Mouse (Mus musculus): ENCODE results near the gene Gpr183. TPM values are rescaled to one million over a fixed set of nuclear protein-coding genes. Genes with fewer than 3 reads are reported as not detected.

Gene Gpr183
- polyA plus RNA-seq, 1 experiment from 2014 or later = 3.9 TPM

DNA sequence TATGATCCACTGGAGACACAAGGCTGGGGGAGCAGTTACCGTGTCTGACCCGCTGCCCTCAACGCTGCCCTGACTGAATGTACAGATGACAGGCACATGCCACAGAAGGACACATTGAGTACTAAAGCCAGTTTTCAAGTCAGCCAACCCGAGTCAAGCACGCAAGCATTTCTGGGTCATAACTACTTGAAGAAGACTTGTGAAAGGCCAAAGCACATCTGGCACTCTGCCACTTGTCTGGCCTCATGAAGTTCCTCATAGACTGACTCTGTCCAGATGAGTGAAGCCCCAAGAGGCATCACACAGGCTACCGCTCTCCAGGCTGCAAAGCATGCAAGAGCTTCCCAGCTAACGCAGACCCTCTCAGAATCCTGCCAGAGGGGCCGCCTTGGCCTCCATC lies 31.8 kb upstream of the Gpr183 start:
- H3K27me3 ChIP-seq = no peaks in the 10 kb centered on the region
- H3K4me1 ChIP-seq = 0 out of 2 replicates have a peak, but pooled peaks cover 2% of the 10 kb centered on the region
- H3K9ac ChIP-seq = no peak overlapping the region
- H3K4me2 ChIP-seq = no peak overlapping the region
- no peak overlapping the region for H3K27ac ChIP-seq
- 86% methylated on average over 8 of the region's 8 CpGs for WGBS
- H3K36me3 ChIP-seq = peaks cover 12% of the 10 kb centered on the region
- no peaks in the 10 kb centered on the region; the same call in 1 of the 2 replicates for H3K9me3 ChIP-seq
- no peak overlapping the region for H3K4me3 ChIP-seq
- no peak for ATAC-seq (ENCODE audit: insufficient number of reproducible peaks, low FRiP score, low TSS enrichment, low read depth)

DNA sequence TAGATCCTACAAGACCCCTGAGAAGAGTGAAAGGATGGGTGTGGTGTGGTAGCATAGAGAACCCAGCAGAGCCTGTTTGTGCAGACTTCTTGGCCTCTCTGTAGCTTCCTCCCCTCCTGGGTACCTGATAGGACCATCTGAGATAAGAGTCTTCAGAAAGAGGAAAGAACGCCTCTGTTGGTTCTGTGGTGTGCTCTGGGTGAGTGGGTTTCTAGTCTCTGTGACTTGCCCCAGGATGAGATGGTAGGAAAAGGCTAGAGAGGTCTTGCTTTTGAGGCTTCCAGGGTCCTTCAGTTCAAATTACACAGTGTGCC lies 30.5 kb upstream of the Gpr183 start:
- 73% methylated on average over 1 of the region's 1 CpGs for WGBS
- no peak for ATAC-seq (ENCODE audit: insufficient number of reproducible peaks, low FRiP score, low TSS enrichment, low read depth)

DNA sequence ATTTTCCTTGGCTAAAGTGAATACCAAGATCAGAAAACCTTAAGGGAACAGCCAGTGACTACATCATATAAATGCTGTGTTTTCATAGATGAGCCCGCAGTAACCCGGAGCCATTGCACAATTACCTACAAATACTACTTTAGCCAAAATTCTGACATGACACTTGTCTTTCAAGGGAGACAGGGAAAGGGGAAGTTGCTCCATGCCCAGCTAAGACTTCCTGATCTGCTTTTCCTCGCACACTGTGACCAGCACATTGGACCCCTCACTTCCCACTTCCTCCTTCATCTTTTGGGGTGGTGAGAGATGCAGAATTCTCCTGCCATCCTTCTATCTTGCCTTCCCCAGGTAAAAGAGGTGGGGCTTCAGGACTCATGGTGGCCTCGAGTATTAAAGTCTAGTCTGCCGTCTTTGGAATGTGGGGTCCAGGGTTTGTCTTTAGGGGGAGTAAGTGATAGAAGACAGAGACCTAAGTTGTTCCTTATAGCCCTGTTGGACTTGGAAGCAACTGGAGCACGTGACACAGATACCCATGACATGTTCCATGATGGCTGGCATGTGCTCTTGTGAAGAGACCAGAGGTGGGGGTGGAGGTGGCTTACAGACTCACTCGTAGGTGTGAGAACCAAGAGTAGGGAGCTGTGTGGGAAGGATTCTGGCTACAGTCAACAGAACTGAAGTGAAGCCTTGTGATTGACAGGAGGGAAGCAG lies 30.0 kb upstream of the Gpr183 start:
- Histone ChIP-seq H3K27me3 (no peaks in the 10 kb centered on the region), H3K4me3 (no peak overlapping the region), H3K9ac (no peak overlapping the region), H3K4me2 (no peak overlapping the region), H3K36me3 (peaks cover 12% of the 10 kb centered on the region), H3K27ac (no peak overlapping the region), H3K4me1 (0 out of 2 replicates have a peak, but pooled peaks cover 2% of the 10 kb centered on the region), H3K9me3 (no peaks in the 10 kb centered on the region; the same call in 1 of the 2 replicates)
- no peak for ATAC-seq (ENCODE audit: insufficient number of reproducible peaks, low FRiP score, low TSS enrichment, low read depth)
- 85% methylated on average over 7 of the region's 7 CpGs for WGBS

More for the DNA sequence above, 30.5 kb upstream of the Gpr183 start:
- no peak overlapping the region for H3K27ac ChIP-seq
- H3K4me2 ChIP-seq = no peak overlapping the region
- no peaks in the 10 kb centered on the region for H3K27me3 ChIP-seq
- no peak overlapping the region for H3K4me3 ChIP-seq
- H3K9me3 ChIP-seq = no peaks in the 10 kb centered on the region; the same call in 1 of the 2 replicates
- no peak overlapping the region for H3K9ac ChIP-seq
- H3K4me1 ChIP-seq = 0 out of 2 replicates have a peak, but pooled peaks cover 2% of the 10 kb centered on the region
- H3K36me3 ChIP-seq = peaks cover 12% of the 10 kb centered on the region

DNA sequence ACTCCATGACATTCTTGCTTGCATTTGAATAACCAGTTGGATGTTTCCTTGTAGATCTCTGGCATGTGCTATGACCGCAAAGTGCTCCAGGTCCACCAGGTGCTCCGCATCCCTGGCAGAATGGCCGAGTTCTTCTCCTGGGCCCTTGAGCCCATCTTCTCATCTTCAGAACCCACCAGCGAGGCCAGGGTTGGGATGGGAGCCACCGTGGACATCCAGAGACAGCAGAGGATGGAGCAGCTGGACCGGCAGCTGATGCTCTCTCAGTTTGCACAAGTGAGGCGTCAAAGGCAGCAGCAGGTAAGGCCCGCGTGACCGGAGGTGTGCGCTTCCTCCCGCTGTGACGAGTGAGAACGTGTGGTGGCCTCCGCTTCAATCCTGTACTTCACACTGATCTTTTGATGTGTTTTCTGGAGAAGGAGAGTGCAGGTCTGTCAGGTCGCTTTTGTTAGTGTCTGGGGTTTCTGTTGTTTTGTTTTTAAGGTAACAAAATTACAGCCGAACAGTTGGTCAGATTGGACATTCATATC lies 29.2 kb upstream of the Gpr183 start:
- no peaks in the 10 kb centered on the region for H3K27me3 ChIP-seq
- H3K27ac ChIP-seq = no peak overlapping the region
- 91% methylated on average over 17 of the region's 17 CpGs for WGBS
- ATAC-seq (ENCODE audit: insufficient number of reproducible peaks, low FRiP score, low TSS enrichment, low read depth) = no peak
- H3K9me3 ChIP-seq = no peaks in the 10 kb centered on the region; the same call in 1 of the 2 replicates
- no peak overlapping the region for H3K4me3 ChIP-seq
- no peak overlapping the region for H3K9ac ChIP-seq
- 0 out of 2 replicates have a peak, but pooled peaks cover 2% of the 10 kb centered on the region for H3K4me1 ChIP-seq
- H3K36me3 ChIP-seq = peaks cover 12% of the 10 kb centered on the region
- H3K4me2 ChIP-seq = no peak overlapping the region

DNA sequence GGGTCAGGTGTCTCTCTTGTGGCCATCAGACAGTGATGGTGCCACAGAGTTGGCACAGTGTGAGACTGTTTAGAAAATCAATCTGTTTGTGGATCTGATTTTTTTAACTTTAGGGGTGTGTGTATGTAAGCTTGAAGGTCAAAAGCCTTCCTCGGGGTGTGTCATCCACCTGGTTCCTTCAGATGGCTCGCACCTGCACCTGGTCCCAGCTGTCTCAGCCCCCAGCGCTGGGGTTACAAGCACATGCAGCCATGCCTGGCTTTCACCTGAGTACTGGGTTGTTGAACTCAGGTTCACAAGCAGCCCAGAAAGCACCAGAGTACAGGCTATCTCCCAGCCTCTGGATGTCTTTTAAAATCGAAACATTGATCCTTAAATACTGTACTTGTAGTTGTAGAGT lies 28.6 kb upstream of the Gpr183 start:
- Histone ChIP-seq H3K4me2 (no peak overlapping the region), H3K4me1 (0 out of 2 replicates have a peak, but pooled peaks cover 2% of the 10 kb centered on the region), H3K9me3 (no peaks in the 10 kb centered on the region; the same call in 1 of the 2 replicates), H3K36me3 (peaks cover 12% of the 10 kb centered on the region), H3K27me3 (no peaks in the 10 kb centered on the region), H3K27ac (no peak overlapping the region), H3K9ac (no peak overlapping the region), H3K4me3 (no peak overlapping the region)
- no peak for ATAC-seq (ENCODE audit: insufficient number of reproducible peaks, low FRiP score, low TSS enrichment, low read depth)
- WGBS = 90% methylated on average over 4 of the region's 4 CpGs

DNA sequence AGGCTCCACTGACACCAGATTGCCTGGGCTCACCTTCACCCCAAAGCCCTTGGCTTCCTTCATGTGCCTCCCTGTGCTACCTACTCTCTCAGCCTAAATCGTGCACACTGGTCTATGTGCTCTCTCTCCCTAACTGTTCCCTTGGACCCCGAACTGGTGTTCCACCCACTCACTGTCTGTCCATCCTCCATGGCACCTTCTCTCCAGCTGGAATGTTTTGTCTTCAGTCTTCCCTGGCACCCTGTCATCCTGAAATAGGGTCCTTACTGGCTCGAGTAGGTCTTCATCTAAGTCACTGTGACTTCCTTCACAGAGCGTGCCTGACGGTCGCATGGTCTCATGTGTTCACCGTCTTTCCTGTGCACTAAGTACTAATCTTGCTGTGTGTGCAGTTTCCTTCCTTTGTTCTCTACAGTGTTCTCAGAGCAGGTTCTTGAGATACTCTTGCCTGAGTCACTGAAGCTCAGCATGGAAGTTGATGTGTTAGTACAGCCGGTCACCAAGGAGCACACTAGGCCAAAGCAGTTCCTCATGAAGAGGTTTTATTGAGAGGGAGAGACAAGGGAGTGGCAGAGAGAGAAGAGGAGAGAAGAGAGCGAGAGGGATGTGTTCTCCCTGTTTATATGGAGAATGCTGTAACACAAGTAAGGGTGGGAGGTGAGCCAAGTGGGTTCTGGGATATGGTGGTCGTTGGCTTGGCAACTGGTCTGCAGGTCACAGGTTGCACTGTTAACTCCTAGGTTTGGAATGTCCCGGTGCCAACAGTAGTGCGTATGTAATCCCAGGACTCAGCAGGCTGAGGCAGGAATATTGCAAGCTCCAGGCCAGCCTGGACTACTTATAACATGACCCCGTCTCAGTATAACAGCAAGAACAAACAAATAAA lies 27.6 kb upstream of the Gpr183 start:
- Histone ChIP-seq H3K27ac (no peak overlapping the region), H3K9ac (no peak overlapping the region), H3K27me3 (no peaks in the 10 kb centered on the region), H3K9me3 (no peaks in the 10 kb centered on the region; the same call in 1 of the 2 replicates), H3K4me2 (no peak overlapping the region), H3K36me3 (peaks cover 12% of the 10 kb centered on the region), H3K4me1 (0 out of 2 replicates have a peak, but pooled peaks cover 2% of the 10 kb centered on the region), H3K4me3 (no peak overlapping the region)
- no peak for ATAC-seq (ENCODE audit: insufficient number of reproducible peaks, low FRiP score, low TSS enrichment, low read depth)
- WGBS = 85% methylated on average over 13 of the region's 13 CpGs

DNA sequence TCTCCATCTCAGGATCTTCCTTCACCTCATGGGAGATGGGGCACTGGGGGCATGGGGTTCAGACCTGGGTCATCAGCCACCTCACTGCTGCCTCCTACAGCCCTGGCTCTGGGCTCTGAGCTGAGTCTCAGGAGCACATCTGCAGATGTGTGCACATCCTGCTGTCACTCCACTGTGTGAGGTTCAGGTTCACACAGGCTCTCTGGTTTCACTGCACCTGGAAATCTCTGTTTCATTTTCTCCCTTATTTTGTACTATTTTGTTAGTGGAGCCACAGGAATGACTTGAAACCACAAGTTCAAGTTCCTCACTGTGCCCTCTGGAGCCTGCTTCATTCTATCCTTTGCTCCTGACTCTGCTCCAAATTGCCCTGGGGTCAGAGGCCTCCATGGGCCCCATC lies 26.9 kb upstream of the Gpr183 start:
- no peak overlapping the region for H3K27ac ChIP-seq
- no peak overlapping the region for H3K4me2 ChIP-seq
- H3K36me3 ChIP-seq = peaks cover 12% of the 10 kb centered on the region
- H3K9me3 ChIP-seq = no peaks in the 10 kb centered on the region; the same call in 1 of the 2 replicates
- 0 out of 2 replicates have a peak, but pooled peaks cover 2% of the 10 kb centered on the region for H3K4me1 ChIP-seq
- H3K9ac ChIP-seq = no peak overlapping the region
- no peak for ATAC-seq (ENCODE audit: insufficient number of reproducible peaks, low FRiP score, low TSS enrichment, low read depth)
- H3K4me3 ChIP-seq = no peak overlapping the region
- no peaks in the 10 kb centered on the region for H3K27me3 ChIP-seq

DNA sequence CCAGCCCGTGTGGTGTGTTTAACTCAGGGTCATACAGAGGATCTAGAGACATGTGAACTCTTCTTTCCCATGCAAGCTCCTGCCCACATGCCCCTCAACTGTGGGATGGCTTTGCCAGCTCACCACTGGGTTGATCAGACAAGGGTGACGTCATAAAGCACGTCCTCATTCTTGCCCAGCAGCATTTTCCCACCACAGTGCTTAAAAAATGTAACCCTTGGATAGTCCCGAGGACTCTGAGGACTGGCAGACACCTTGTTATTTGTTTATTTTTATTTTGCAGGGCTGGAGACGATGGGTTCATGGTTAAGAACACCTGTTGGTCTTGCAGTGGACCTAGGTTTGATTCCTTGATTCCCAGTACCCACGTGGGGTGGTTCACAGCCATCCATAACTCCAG lies 25.9 kb upstream of the Gpr183 start:
- Histone ChIP-seq H3K9me3 (no peaks in the 10 kb centered on the region; the same call in 1 of the 2 replicates), H3K4me3 (no peak overlapping the region), H3K4me1 (0 out of 2 replicates have a peak, but pooled peaks cover 2% of the 10 kb centered on the region), H3K36me3 (peaks cover 6% of the 10 kb centered on the region), H3K27ac (no peak overlapping the region), H3K4me2 (no peak overlapping the region), H3K9ac (no peak overlapping the region), H3K27me3 (no peaks in the 10 kb centered on the region)
- WGBS = 88% methylated on average over 6 of the region's 6 CpGs
- ATAC-seq (ENCODE audit: insufficient number of reproducible peaks, low FRiP score, low TSS enrichment, low read depth) = no peak

DNA sequence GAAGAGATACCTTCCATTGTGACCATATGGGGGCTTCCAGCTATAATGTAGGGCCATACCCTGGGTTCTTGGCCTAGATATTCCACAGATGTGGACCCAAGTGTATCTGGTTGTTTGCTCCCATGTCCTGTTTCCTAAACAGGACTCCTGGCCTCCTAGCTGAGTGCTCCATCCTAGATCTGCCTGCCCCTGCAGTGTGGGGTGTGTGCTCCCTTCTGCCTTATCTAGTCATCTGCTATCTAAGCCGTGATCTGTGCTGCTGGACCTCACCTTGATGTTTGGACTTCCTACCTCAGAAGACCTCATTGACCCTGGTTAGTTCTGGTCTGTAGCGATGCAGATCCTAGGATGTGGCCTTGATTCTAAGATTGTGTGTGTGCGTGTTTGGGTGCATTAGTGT lies 24.9 kb upstream of the Gpr183 start:
- Histone ChIP-seq H3K4me2 (no peak overlapping the region), H3K4me1 (0 out of 2 replicates have a peak, but pooled peaks cover 2% of the 10 kb centered on the region), H3K9me3 (no peaks in the 10 kb centered on the region; the same call in 1 of the 2 replicates), H3K27me3 (no peaks in the 10 kb centered on the region), H3K9ac (no peak overlapping the region), H3K27ac (no peak overlapping the region), H3K4me3 (no peak overlapping the region), H3K36me3 (peaks cover 5% of the 10 kb centered on the region)
- no peak for ATAC-seq (ENCODE audit: insufficient number of reproducible peaks, low FRiP score, low TSS enrichment, low read depth)
- 91% methylated on average over 3 of the region's 3 CpGs for WGBS

DNA sequence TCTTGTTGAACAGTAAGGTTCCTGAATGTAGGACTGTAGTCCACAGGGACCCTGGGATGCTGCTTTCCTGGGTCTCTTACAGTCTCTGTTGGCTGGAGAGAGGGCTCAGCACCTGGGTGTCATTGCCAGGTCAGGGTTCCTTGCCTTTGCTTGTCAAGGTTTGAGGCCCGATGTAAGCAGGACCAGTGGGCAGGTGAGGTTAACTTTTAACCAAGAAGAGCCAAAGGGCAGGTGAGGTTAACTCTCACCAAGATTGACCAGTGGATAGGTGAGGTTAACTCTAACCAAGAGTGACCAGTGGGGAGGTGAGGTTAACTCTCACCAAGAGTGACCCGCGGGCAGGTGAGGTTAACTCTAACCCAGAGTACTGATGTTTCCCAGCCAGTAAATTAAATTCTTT lies 24.3 kb upstream of the Gpr183 start:
- Histone ChIP-seq H3K27ac (no peak overlapping the region), H3K9ac (no peak overlapping the region), H3K4me2 (no peak overlapping the region), H3K27me3 (no peaks in the 10 kb centered on the region), H3K4me1 (0 out of 2 replicates have a peak, but pooled peaks cover 2% of the 10 kb centered on the region), H3K4me3 (no peak overlapping the region), H3K36me3 (peaks cover 4% of the 10 kb centered on the region), H3K9me3 (no peaks in the 10 kb centered on the region; the same call in 1 of the 2 replicates)
- 93% methylated on average over 3 of the region's 3 CpGs for WGBS
- ATAC-seq (ENCODE audit: insufficient number of reproducible peaks, low FRiP score, low TSS enrichment, low read depth) = no peak

DNA sequence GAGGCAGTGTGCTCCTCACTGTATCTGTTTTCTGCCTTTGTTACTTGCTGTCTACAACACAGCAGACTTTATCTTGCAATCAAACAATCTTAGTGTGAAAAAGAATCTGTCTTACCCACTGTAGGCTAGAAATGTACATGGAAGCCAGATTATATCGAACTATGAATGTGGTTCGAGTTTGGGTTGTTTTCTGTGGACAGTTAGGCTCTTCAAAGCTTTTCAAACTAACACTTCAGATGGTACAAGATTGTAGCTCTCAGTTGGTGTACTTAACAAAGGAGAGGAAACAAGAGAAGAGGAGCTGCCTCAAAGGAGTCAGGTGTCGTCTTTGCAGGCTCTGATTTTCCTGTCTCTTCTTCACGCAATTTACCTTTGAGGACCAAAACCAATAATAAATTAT lies 22.7 kb upstream of the Gpr183 start:
- 81% methylated on average over 4 of the region's 4 CpGs for WGBS
- no peak overlapping the region for H3K4me2 ChIP-seq
- H3K36me3 ChIP-seq = no peaks in the 10 kb centered on the region
- no peak overlapping the region for H3K4me3 ChIP-seq
- H3K27me3 ChIP-seq = no peaks in the 10 kb centered on the region
- no peak for ATAC-seq (ENCODE audit: insufficient number of reproducible peaks, low FRiP score, low TSS enrichment, low read depth)
- H3K9ac ChIP-seq = no peak overlapping the region
- H3K4me1 ChIP-seq = 0 out of 2 replicates have a peak, but pooled peaks cover 2% of the 10 kb centered on the region
- no peak overlapping the region for H3K27ac ChIP-seq
- no peaks in the 10 kb centered on the region for H3K9me3 ChIP-seq
